Mouse (Mus musculus) forebrain, postnatal 0 days (tissue): ENCODE results near the gene Comp. TPM values are rescaled to one million over a fixed set of nuclear protein-coding genes. Genes with fewer than 3 reads are reported as not detected.

Experiments used
- ATAC-seq: fragments of 200-750 bp; cut with Nextera tagmentation; 2 replicates; pipeline ENCODE4 v1.8.0; 2017; ENCODE audit warnings: mild to moderate bottlenecking, moderate library complexity
- DNase-seq: peaks from one replicate; pipeline ENCODE4 v3.0.0-alpha.2; 2015
- H3K27ac ChIP-seq: fragments of 300-500 bp; sonication (generic); 2 replicates; pipeline ENCODE4 v1.5.1; 2014; ENCODE audit warnings: low read depth, mild to moderate bottlenecking, antibody characterized with exemption, low read length, moderate library complexity, mixed read lengths
- H3K27me3 ChIP-seq: fragments of 300-500 bp; sonication (generic); 2 replicates; pipeline ENCODE4 v1.6.1; 2014; ENCODE audit warnings: mild to moderate bottlenecking, low read length, mixed read lengths; ENCODE audit not compliant: insufficient read depth
- H3K36me3 ChIP-seq: fragments of 300-500 bp; sonication (generic); 2 replicates; pipeline ENCODE4 v1.6.1; 2014; ENCODE audit warnings: mild to moderate bottlenecking, moderate library complexity; ENCODE audit not compliant: insufficient read depth
- H3K4me1 ChIP-seq: fragments of 300-500 bp; sonication (generic); 2 replicates; pipeline ENCODE4 v1.6.1; 2014; ENCODE audit warnings: antibody characterized with exemption; ENCODE audit not compliant: insufficient read depth
- H3K4me2 ChIP-seq: fragments of 300-500 bp; sonication (generic); 2 replicates; pipeline ENCODE4 v1.6.1; 2014; ENCODE audit warnings: low read depth, mild to moderate bottlenecking, moderate library complexity
- H3K4me3 ChIP-seq: fragments of 300-500 bp; sonication (generic); 2 replicates; pipeline ENCODE4 v1.5.1; 2014; ENCODE audit warnings: low read depth, low read length, mixed read lengths
- H3K9ac ChIP-seq: fragments of 300-500 bp; sonication (generic); 2 replicates; pipeline ENCODE4 v1.6.1; 2014; ENCODE audit warnings: mild to moderate bottlenecking
- H3K9me3 ChIP-seq: fragments of 300-500 bp; sonication (generic); 2 replicates; pipeline ENCODE4 v1.6.1; 2016; ENCODE audit warnings: low read length
- CTCF ChIP-seq: sonication (generic); IDR thresholded peaks from 2 replicates; pipeline ENCODE4 v1.5.1; 2016; ENCODE audit warnings: antibody characterized with exemption, control low read depth, low read depth
- WGBS: fragments of 180-500 bp; shearing (Covaris S2); extraction: QIAGEN DNeasy Blood & Tissue Kit; methylation state at CpG from one replicate; pipeline ENCODE4 v1.1.7; 2014; 5-methylcytosine and 5-hydroxymethylcytosine counted together
- polyA plus RNA-seq: library from polyadenylated mRNA; unstranded; fragments of >200 nt; fragmentation: Nextera tagmentation; extraction: Ambion mirVana; gene quantifications from 2 replicates; pipeline ENCODE4 v1.2.1, GENCODE M21; 2015
- total RNA-seq: library from RNA; depleted of rRNA; stranded (reverse); fragments of >200 nt; gene quantifications from 2 replicates; pipeline ENCODE4 v1.2.3, GENCODE M21; 2014

Gene Comp
- total and polyA plus RNA-seq, 2 experiments from 2014 or later, result 0.29 to 0.81 TPM

DNA sequence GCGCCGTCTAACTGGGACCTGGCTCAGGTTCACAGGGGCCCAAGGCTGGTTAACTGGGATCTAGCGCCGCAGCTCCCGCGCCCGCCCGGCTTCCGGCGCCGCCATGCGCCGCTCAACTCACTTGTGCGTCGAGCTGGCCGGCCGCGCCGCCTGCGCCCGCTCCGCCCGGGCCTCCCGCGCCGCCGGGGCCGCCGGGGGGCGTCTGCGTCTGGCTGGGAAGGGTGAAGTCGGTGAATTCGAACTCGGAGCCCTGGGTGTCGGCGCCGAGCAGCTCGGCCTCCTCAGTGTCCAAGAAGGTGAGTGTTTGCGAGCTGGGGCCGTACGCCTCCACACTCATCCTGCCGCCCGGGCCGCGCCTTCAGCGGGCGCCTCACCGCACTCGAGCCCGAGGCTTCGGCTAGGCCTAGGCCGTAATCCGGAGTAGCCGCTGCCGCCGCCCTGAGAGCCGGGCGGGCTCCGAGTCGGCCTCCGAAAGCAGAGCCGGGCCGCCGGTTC lies 20.7 kb upstream of the Comp start:
- Histone ChIP-seq H3K27ac (peak overlapping the region; percentile 91), H3K4me3 (peak overlapping the region; percentile 94), H3K4me2 (peak overlapping the region; percentile 96), H3K4me1 (peaks cover 19% of the 10 kb centered on the region), H3K27me3 (no peaks in the 10 kb centered on the region), H3K9me3 (no peaks in the 10 kb centered on the region), H3K9ac (peak overlapping the region; percentile 91), H3K36me3 (no peaks in the 10 kb centered on the region; the same call in 1 of the 2 replicates)
- peak; percentile 61 for ATAC-seq
- peak; percentile 4; the same call in 1 of the 2 replicates for TF ChIP-seq CTCF
- no peak for DNase-seq
- WGBS, result 5% methylated on average over 56 of the region's 64 CpGs

DNA sequence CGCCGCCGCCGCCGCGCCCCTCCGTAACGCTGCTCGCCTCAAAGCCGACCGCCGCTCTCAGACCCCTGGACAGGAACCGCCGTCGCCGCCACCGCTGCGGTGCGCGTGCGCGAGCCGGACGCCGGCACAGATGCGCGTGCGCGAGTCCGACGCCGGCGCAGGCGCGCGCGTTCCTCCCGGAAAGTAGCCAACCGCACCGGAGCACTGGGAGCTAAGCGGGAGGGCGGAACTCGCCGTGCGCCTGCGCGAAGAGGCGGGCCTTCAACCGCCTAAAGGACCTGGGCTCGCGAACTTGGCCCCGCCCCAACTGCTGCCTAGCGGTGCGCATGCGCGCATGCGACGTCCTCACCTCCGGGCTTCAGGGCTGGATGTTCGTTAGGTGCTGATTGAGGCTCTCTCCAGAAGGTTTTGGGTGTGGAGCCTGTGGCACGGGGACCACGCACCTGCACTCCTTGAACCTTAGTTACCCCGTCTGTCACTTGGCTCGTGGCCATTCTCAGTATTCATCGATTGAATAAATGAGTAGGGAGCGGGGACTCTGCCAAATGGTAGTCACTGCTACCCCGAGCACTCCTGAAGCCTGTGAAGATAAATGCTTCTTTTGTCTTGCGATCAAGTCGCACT lies 20.1 kb upstream of the Comp start, which contains the start of gene Upf1:
Gene Upf1, minus strand, starts transcription at position 85 of the 624 bp plus-strand sequence.
- DNase-seq (peak; percentile 100), ATAC-seq (peak; percentile 91)
- Histone ChIP-seq H3K36me3 (no peaks in the 10 kb centered on the region; the same call in 1 of the 2 replicates), H3K27ac (peak within 1 kb of the TSS; percentile 91), H3K4me1 (peaks cover 19% of the 10 kb centered on the region), H3K4me3 (peak within 1 kb of the TSS; percentile 94), H3K4me2 (peak within 1 kb of the TSS; percentile 96), H3K9me3 (no peaks in the 10 kb centered on the region), H3K27me3 (no peaks in the 10 kb centered on the region), H3K9ac (peak within 1 kb of the TSS; percentile 91)
- WGBS, result under 1% methylated on average over 49 of the region's 69 CpGs
- TF ChIP-seq CTCF, result no peak

DNA sequence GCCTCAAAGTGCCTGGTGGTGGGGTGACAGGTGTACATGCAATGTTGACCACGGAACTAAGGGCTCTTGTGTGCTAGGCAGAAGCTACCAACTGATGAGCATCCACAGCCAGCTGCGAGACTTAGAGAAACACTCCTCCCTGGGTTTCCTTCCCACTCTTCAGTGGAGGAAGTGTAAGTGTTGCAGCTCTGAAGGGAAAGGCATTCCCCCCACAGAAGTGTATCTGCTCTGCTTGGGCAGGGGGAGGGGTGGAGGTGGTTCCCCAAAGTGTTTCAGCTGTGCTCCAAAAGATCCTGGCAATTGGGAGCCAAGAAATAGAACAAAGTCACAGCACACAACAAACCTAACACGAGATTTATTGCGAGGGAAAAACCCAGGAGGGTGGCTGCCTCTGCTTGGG lies 19.4 kb upstream of the Comp start:
- DNase-seq, result no peak
- Histone ChIP-seq H3K4me3 (peak overlapping the region; percentile 94), H3K9ac (peak overlapping the region; percentile 68), H3K27ac (peak overlapping the region; percentile 86), H3K36me3 (no peaks in the 10 kb centered on the region), H3K4me1 (peaks cover 19% of the 10 kb centered on the region), H3K9me3 (no peaks in the 10 kb centered on the region), H3K4me2 (peak overlapping the region; percentile 73), H3K27me3 (no peaks in the 10 kb centered on the region)
- TF ChIP-seq CTCF, result no peak
- ATAC-seq, result no peak; the same call in 1 of the 2 replicates
- WGBS, result 52% methylated on average over 4 of the region's 4 CpGs

DNA sequence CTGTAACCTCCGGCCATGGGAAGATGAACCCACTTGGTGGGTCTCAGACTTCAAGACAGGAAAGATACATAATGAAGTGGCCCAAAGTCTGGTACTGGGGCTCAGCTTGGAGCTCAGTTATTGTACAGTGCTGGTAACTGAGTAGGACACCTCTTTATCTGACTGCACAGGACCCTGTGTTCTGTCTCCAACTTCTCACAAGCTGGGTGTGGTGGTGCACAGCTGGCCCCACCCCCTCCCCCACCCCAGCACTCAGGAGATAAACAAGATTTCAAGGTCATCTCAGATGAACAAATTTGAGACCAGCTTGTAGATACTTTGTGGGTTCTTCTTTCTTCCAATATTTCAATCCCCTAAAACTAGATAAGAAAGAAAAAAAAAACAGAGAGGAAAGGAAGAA lies 17.2 kb upstream of the Comp start:
- Histone ChIP-seq H3K36me3 (no peaks in the 10 kb centered on the region), H3K9me3 (no peaks in the 10 kb centered on the region), H3K27ac (no peak overlapping the region), H3K9ac (no peak overlapping the region), H3K4me3 (no peak overlapping the region), H3K4me1 (peaks cover 12% of the 10 kb centered on the region), H3K27me3 (no peaks in the 10 kb centered on the region), H3K4me2 (no peak overlapping the region)
- ATAC-seq (no peak), DNase-seq (no peak)
- 100% methylated on average over 1 of the region's 1 CpGs for WGBS
- TF ChIP-seq CTCF, result no peak

DNA sequence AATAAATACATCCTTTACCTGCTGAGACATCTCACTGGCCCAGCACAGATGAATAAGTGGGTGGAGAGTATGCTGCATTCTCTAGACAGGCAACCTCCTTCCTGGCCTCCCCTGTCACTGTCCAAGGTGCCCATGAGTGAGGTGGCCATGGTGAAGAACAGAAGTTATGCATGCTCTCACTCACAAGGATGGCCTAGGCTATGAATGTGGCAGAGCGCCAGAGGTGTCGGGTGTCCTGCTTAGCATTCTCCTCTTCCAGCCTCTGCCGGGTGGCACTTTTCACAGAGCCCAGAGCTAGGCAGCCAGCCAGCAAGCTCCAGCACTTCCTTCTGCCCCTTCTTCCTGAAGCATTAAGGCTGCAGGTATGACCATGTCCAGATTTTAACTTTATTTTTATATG lies 13.9 kb upstream of the Comp start:
- TF ChIP-seq CTCF, result no peak
- Histone ChIP-seq H3K4me2 (no peak overlapping the region), H3K4me3 (no peak overlapping the region), H3K4me1 (no peaks in the 10 kb centered on the region), H3K27me3 (no peaks in the 10 kb centered on the region), H3K36me3 (no peaks in the 10 kb centered on the region), H3K9me3 (no peaks in the 10 kb centered on the region), H3K9ac (no peak overlapping the region), H3K27ac (no peak overlapping the region)
- WGBS, result 16% methylated on average over 3 of the region's 3 CpGs
- ATAC-seq (no peak), DNase-seq (no peak)

DNA sequence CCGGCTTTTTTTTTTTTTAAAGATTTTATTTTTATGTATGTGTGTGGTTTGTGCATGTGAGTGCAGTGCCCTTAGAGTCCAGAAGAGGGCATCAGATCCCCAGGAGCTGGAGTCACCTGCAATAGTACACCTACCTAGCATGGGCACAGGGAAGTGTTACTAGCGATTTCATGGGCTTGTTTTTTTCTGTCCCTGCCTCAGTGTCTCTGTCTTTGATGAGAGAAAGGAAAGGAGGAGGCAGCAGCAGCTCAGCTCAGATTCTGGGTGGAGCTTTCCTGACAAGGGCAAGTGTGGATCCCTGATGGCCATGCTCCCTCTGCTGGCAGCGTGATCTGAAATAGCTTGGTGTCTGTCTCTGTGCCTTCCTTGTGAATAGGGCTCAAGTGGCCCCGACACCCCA lies 12.6 kb upstream of the Comp start:
- Histone ChIP-seq H3K4me3 (no peak overlapping the region), H3K36me3 (no peaks in the 10 kb centered on the region), H3K9me3 (no peaks in the 10 kb centered on the region), H3K27me3 (no peaks in the 10 kb centered on the region), H3K27ac (no peak overlapping the region), H3K4me2 (no peak overlapping the region), H3K9ac (no peak overlapping the region), H3K4me1 (no peaks in the 10 kb centered on the region)
- ATAC-seq (no peak; the same call in 1 of the 2 replicates), DNase-seq (no peak)
- WGBS, result 46% methylated on average over 4 of the region's 4 CpGs
- no peak for TF ChIP-seq CTCF

DNA sequence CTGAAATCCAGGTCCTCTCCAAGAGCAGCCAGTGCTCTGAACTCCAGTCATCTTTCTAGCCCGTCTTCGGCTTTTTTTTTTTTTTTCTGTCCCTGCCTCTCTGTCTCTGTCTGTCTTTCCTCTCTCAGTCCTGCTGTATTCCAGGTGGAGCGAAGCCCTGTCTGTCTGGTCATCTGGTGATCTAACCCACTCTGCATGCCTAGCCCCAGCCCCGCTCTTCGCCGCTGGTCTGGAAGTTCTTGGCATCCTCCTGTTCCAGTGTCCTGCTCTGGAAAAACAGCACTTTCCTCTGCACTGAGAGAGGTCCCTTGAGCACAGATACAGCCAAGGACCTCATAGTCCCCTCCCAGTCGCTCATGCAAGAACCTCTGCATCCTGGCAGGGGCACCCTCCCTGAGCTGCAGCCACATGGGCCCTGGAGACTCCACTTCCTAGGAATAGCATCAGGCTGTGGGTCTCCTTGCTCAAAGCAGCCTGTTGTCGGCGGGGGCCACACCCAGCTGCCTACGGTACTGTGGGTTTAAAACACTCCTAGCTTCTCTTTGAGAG lies 11.8 kb upstream of the Comp start:
- ATAC-seq (no peak), DNase-seq (no peak)
- no peaks in the 10 kb centered on the region for H3K9me3 ChIP-seq
- H3K4me1 ChIP-seq, result no peaks in the 10 kb centered on the region
- H3K4me3 ChIP-seq, result no peak overlapping the region
- no peak overlapping the region for H3K4me2 ChIP-seq
- 78% methylated on average over 10 of the region's 10 CpGs for WGBS
- no peaks in the 10 kb centered on the region for H3K27me3 ChIP-seq
- no peaks in the 10 kb centered on the region for H3K36me3 ChIP-seq
- no peak overlapping the region for H3K9ac ChIP-seq
- no peak overlapping the region for H3K27ac ChIP-seq
- TF ChIP-seq CTCF, result no peak
